Mouse (Mus musculus) kidney, adult 18-20 months (tissue): ENCODE data around the gene Brd2.
"Not testable (repeated sequence)": the region's sequence is repeated elsewhere in the genome, so short reads cannot be mapped to it uniquely, and the experiment has no call there.

Experiments used
- DNase-seq: peaks from one replicate; pipeline ENCODE4 v3.0.0; 2021

Brd2 gene

DNA sequence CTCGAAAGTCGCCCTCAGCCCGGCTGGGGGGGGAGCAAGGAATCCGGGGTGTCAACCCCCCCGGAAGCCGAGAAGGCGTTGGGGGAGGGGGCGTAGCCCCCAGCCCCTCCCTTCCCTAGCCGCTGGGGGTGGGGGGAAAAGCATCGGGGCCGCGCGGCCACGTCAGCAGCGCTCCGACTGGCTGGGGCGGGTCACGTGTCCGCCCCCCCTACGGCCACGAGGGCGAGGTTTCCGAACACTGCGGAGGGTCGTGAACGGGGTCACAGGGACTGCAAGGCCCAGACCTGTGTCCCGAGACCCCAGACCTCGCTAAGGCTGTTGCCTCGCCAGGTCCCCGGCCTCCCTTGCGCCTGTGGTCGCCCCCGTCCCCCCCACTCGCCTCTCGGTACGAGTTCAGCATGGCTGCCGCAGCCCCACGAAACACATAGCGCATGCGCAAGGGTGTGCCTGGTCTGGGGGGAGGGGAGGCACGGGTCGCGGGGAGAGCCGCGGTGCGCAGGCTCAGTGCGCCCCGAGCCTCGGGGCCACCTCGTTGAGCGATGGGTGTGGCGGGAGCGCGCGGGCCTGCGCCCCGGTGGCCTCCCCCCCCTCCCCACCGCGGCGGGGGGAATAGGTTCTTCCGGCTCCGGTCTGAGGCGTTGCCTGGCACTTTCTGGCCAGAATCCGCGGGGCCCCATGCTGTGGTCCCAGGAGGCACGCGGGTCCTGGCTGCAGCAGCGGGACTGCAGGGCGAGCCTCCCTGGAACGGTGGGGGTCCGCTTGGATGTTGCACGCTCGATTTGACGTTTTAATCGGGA is at the start of gene Brd2:
TSS of gene Brd2 (minus strand) at position 447 of the 797 bp plus-strand sequence.
- DNase-seq = peak; percentile 99

- DNase-seq = peak; percentile 86
These were observed 48.6 kb upstream of the Brd2 start for GRCm38 (mm10) chr17:34170877-34171498.

DNA sequence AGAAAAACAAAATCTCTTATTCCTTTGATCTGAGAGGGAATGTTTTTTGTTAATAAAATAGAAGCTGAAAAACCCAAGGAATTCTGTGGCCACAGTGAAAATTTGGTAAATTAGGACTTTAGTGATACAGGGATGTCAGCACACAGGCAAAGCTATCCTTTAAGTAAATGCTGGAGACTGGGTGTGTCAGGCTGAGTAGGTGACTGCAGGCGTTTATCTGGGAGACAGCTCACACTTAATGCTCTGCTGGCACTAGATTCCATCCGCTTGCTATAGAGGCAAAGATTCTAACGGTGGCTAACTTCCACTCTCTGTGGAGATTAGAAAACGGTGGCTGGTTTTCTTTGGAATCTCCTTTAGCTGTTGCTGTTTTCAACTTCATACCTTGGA is 48.0 kb upstream of the Brd2 start:
- DNase-seq = no peak

GRCm38 (mm10) chr17:34169279-34169678 is 46.8 kb upstream of the Brd2 start:
- DNase-seq = peak; percentile 26

- no peak for DNase-seq
These were observed 42.7 kb upstream of the Brd2 start for GRCm38 (mm10) chr17:34165033-34165730.

DNA sequence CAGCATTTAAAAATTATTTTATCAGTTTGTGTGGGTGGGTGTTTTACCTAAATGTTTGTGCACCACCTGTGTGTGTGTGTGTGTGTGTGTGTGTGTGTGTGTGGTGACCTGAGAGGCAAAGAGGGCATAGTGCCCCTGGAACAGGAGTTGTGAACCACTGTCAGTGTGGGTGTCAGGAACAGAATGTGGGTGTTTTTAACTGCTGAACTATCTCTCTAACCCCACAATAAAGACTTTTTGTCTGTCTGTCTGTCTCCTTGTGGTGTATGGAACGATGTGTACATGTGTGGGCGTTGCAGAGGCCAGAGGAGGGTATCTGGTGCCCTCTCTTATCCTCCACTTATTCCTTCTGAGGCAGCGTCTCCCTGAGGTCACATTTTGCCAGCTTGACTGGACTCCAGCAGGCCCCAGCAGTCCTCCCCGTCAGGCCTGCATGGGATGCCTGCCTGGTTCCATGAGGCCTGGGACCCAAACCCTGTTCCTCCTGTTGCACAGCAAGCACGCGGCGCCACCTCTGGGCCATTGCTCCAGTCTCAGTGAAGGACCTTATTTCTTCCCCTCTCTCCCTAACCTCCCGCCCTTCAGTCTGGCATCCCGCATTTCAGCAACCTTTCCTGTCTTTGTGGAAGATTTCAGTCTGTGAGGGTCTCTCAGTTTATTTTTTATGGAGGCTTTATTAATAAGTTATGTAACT is 41.9 kb upstream of the Brd2 start:
- DNase-seq = no peak

DNA sequence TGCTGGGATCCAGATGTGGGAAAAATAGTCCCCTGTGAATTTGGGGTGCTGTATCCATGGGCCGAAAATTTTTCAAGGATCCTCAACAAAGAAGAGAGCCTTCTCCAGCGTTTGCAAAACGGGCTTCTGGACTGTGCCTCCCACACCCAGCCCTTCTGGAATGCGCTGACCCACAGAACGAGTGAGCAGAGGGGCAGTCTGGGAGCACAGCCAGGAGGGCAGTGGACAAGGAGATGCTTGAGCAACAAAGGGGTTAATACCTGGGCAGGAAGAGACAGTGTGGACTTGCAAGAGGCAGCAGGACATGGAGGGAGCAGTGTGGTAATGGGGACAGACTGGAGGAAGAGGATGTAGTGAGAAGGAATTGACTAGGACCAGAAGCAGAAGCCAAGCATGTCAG is 33.1 kb upstream of the Brd2 start:
- DNase-seq = no peak

DNA sequence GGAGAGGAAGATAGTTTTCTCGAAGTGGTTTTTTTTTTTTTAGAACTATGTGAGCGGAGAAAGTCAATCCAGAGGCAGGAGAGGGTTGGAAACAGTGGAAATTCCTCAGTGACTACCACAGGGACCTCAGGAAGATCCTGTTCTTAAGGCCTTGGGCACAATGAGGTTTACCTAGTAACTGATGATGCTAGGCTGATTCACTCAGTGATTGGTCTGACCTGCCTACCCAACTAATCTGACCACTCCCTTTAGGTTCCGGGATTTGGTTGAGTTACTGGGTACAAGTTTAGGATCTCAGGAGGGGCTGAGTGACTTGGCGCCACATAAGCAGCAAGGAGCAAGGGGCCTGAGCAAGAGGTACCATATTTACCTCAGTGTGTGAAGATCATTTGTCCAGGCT is 30.5 kb upstream of the Brd2 start, which contains the start of gene H2-DMb1:
TSS of gene H2-DMb1 (plus strand) at position 150 of the 400 bp plus-strand sequence.
- DNase-seq = peak; percentile 56

- no peak for DNase-seq
These were observed 22.5 kb upstream of the Brd2 start for GRCm38 (mm10) chr17:34144960-34145371.

DNA sequence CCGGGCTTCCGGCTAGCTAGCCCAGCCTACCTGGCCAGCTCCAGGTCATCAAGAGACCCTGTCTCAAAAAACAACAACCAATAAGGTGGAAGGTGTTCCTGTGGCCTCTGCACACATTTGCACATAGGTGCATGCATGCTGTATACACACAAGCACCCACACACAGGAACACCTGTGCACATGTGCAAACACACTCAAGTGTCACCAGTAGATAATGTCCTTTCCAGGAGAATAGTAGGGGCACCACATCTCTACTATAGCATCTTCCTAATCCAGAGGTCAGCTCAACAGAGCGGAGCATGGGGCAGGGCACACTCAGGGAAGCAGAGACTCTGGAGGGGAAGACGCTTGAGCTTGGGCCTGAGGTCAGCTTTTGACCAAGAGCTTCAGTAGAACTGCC is 21.8 kb upstream of the Brd2 start:
- DNase-seq = not testable (repeated sequence)

DNA sequence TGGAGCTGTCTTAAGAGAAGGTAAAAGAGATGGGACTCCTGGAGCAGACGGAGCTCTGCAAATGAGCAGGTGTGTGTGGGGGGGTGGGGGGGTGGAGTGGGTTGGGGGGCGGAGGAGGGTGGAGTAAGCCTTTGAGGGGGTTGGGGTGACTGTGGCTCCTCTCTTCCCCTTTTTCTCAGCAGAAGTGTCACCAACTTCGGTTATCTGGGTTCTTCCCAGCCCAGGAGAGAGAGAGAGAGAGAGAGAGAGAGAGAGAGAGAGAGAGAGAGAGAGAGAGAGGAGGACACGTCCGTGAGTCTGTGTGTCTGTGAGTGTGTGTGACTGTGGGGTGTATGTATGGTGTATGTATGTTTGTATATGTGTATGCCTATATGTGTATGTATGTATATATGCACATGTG is 21.0 kb upstream of the Brd2 start:
- DNase-seq = no peak

DNA sequence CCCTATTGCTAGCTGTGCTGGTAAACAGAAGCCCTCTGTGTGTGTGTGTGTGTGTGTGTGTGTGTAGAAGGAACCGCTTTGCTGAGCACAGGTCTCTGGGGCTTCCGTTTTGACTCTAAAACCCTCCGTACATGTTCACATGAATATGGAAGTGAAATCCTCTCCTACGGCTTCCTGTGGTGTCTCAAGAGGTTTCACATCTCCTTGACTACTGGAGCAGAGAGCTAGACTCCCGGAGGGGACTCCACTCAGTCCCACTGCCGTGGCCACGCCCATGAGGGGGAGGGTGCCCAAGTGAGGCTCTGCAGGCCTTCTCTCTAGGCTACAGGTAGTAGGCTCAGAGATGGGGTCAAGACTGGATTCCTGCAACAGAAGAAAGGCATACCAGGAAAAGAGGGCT is 20.6 kb upstream of the Brd2 start, which contains the start of gene H2-DMb2:
TSS of gene H2-DMb2 (plus strand) at position 275 of the 400 bp plus-strand sequence.
- no peak for DNase-seq

- DNase-seq = no peak
These were observed 20.1 kb upstream of the Brd2 start for GRCm38 (mm10) chr17:34142456-34143010.

GRCm38 (mm10) chr17:34141448-34141847 is 19.0 kb upstream of the Brd2 start:
- DNase-seq = no peak

- DNase-seq = no peak
These were observed 17.8 kb upstream of the Brd2 start for GRCm38 (mm10) chr17:34140240-34140639.

DNA sequence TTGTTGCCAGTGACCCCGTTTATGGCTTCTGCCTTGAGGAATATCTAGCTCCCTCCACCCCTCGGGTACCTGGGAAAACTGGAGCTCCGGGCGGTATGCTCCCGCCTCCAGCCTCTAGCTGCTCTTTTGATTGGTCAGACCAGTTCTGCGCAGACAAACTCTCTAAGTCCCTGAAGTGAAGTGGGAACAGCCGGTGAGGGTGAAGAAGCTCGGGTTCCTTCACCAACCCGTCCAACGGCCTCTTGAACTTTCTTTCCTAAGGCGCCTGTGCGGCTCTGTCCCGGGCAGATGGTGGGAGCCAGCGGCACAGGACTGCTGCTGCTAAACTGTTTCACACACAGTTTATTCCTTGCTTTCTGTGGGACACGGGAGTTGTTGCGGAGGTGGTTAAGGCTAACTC is 17.0 kb upstream of the Brd2 start:
- peak; percentile 58 for DNase-seq

- no peak for DNase-seq
These were observed 16.2 kb upstream of the Brd2 start for GRCm38 (mm10) chr17:34138655-34139054.

- DNase-seq = no peak
These were observed 15.2 kb upstream of the Brd2 start for GRCm38 (mm10) chr17:34137601-34138000.

DNA sequence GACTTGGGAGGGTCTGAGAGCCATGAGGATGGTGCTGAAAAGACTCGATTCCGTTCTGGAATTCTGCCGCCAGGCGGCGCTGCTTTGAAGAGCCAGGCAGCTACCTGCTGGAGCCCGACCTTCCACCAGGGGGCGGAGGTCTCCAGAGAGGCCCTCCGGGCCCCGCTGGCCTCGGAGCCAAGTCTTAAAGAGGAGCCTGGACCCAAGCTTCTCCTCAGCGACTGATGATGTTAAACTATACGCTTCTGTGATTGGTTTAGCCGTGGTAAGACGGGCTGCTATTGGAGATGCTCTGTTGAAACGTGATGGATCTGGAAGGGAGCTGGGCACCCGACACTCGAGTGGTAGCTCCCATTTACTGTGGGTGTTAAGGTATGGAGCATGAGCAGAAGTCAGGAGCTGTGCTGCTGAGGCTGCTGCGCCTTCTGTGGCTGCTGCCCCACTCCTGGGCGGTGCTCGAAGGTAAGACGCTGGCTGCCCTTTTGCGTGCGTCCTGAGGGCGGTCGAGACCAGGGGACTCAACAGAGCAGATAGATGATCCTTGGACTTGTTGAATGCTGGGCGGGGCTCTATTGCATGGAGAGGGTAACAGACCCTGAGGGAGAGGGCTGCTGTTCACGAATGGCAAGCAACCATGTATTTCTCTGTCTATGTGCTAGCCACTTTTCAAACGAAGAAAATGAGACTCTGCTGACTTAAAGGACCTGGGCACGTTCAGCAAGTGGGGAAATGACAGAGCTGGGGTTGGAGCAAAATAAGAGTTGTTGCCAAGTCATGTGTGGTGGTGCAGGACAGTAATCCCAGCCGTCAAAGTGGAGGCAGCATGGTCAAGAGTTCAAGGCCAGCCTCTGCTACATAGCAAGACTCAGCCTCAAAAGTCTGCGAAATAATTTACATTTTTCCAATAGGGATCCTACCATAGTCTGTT is 13.1 kb upstream of the Brd2 start:
- peak; percentile 98 for DNase-seq

- DNase-seq = no peak
These were observed 12.0 kb upstream of the Brd2 start for GRCm38 (mm10) chr17:34134451-34134850.

- DNase-seq = no peak
These were observed 10.9 kb upstream of the Brd2 start for GRCm38 (mm10) chr17:34133289-34133688.

DNA sequence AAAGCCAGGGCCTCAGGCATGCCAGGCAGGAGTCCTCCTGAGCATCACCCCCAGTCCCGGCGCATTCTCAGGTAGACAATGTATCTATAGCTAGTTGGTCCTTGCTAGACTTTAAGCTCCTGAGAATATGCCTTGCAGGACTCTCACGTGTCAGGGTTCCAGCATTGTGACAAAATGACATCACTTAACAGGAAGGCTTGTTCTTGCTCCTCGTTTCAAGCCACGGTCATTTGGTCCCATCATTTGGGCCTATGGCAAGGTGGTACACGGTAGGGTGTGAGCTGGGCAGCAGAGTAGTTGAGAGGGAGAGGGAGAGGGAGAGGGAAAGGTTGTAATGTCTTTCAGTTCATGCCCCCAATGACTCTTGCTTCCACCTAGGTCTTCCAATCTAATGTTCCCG is 9.5 kb upstream of the Brd2 start:
- no peak for DNase-seq
